ENCODE assay signal across 8 mouse cellular contexts in genomic region chr7:98341475-98341874, GRCm38 (mm10). TPM values are rescaled to one million over a fixed set of nuclear protein-coding genes. Genes with fewer than 3 reads are reported as not detected.
A peak's percentile ranks its signal among the peaks of the same experiment; 100 is the strongest.
DNase-seq lines count a peak whose midpoint lies in the region; ATAC-seq and TF ChIP-seq lines count a peak whose summit lies in the region.

No protein-coding gene starts in this region.

- H3K4me1 ChIP-seq in hindbrain, embryonic 14.5 days (replicated peaks; ENCODE audit: control insufficient read depth, insufficient read depth, low read length) = no peaks in the 10 kb centered on the region

- no peak overlapping the region for H3K27ac ChIP-seq in hindbrain, embryonic 14.5 days

- H3K27me3 ChIP-seq in Patski = no peaks in the 10 kb centered on the region
- no peaks in the 10 kb centered on the region; the same call in 1 of the 2 replicates for H3K27me3 ChIP-seq in hindbrain, embryonic 14.5 days (ENCODE audit: control insufficient read depth, insufficient read depth, low read length)

- in situ Hi-C loops in Patski (cut with MboI; ENCODE audit: low pct_unique_long_range_greater_than_20kb) = loop anchor here (5.0 kb wide), 2 partner anchors 54 to 149 kb away; no protein-coding TSS in a partner anchor

- H3K9ac ChIP-seq in hindbrain, embryonic 14.5 days = peak overlapping the region; percentile 56

- no peak for DNase-seq in Patski (ENCODE audit: low read depth, low spot score)
- peak; percentile 88 to 96 for DNase-seq in cerebellum, postnatal 14 days
- peak; percentile 72 to 77 for DNase-seq in frontal cortex, postnatal 25 days (ENCODE audit: low spot score in 2 of 2)
- peak; percentile 94 for DNase-seq in hindbrain, embryonic 14.5 days (ENCODE audit: low spot score)
- peak; percentile 78 to 79 for DNase-seq in layer of hippocampus, postnatal 36 days
- DNase-seq in lung, postnatal 25 days (ENCODE audit: low spot score) = peak; percentile 89
- DNase-seq in retina, adult 2 months (ENCODE audit: low read depth, low spot score) = peak; percentile 33
- peak; percentile 85 for DNase-seq in thymus, postnatal 25 days

- peak; percentile 80 for ATAC-seq in Patski
- peak; percentile 58 for ATAC-seq in hindbrain, embryonic 14.5 days (ENCODE audit: low FRiP score)

- WGBS in hindbrain, embryonic 14.5 days = 3% methylated on average over 13 of the region's 13 CpGs

- H3K4me3 ChIP-seq in hindbrain, embryonic 14.5 days (replicated peaks; ENCODE audit: low read length) = peak overlapping the region; percentile 22

- H3K9me3 ChIP-seq in hindbrain, embryonic 14.5 days (ENCODE audit: control insufficient read depth, low read length) = no peaks in the 10 kb centered on the region

- H3K4me2 ChIP-seq in hindbrain, embryonic 14.5 days (replicated peaks) = peak overlapping the region; percentile 58

- H3K36me3 ChIP-seq in hindbrain, embryonic 14.5 days (replicated peaks; ENCODE audit: control insufficient read depth, insufficient read depth) = no peaks in the 10 kb centered on the region

- TF ChIP-seq CTCF in Patski (IDR thresholded peaks at IDR 0.05) = peak; percentile 85

- POLR2A ChIA-PET in Patski (lab: Charles Lee) = no interaction called here

- CTCF ChIA-PET in Patski (lab: Charles Lee) = interaction anchor here (1.2 to 2.0 kb wide), 10 partner anchors 15 to 93 kb away, joined by 3 to 10 read pairs (median 4); no protein-coding TSS in a partner anchor

RNA-seq across cellular contexts. Expression of gene Tsku, which starts 19.7 kb away (rescaled TPM):
- 22.5 TPM for polyA plus RNA-seq in Patski (2021)
- polyA plus RNA-seq in hindbrain, embryonic 14.5 days (2014; fragmentation: Nextera tagmentation; extraction: Ambion mirVana) = 9.5 and 11.7 TPM in 2 replicates
- total RNA-seq in layer of hippocampus, postnatal 36 days (2021) = 1 to 10 TPM; 1.4 TPM

RNA-seq across cellular contexts. Expression of gene Acer3, which starts 20.5 kb away (rescaled TPM):
- polyA plus RNA-seq in Patski (2021) = 67.8 TPM
- polyA plus RNA-seq in hindbrain, embryonic 14.5 days (2014; fragmentation: Nextera tagmentation; extraction: Ambion mirVana) = 27.1 and 27.4 TPM in 2 replicates
- total RNA-seq in layer of hippocampus, postnatal 36 days (2021) = 10 to 100 TPM; 21.0 to 21.4 TPM
